ENCODE assay signal across 9 mouse cellular contexts in the genomic region with DNA sequence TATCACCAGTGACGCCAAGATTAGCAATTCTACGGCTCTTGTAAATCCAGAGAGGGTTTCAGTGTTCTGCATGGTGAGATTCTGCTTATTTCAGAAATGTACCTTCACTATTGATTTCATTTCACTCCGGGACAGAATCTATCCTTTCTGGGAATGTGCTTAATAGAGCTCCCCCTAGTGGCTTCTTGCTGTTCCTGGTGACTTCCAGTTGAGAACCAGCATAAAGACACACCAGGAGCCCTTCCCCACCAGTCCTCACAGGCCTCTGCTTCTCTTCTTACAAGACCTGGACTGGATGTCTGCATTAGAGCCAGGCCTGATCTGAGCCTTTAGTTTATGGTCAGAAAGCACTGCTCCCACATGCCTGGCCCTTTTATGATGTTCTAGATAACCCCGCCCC. TPM values are rescaled to one million over a fixed set of nuclear protein-coding genes. Genes with fewer than 3 reads are reported as not detected.
DNase-seq lines count a peak whose midpoint lies in the region; ATAC-seq and TF ChIP-seq lines count a peak whose summit lies in the region.
"Had no signal": no experiment of that assay in that cellular context is flagged by ENCODE, and none has a peak within 500 bp of the region (broad histone marks: within the 10 kb centered on the region; RNA-seq: fewer than 3 reads in every experiment).

No protein-coding gene starts in this region.

- TF ChIP-seq CTCF in heart, postnatal 0 days (IDR thresholded peaks at IDR 0.05; ENCODE audit: low read depth): peak; percentile 76

- 55% methylated on average over 4 of the region's 4 CpGs for WGBS in heart, postnatal 0 days
- 68% methylated on average over 4 of the region's 4 CpGs for WGBS in heart, embryonic 10.5 days
- 52% methylated on average over 4 of the region's 4 CpGs for WGBS in large intestine, adult 2 months

- H3K4me2 ChIP-seq in heart, postnatal 0 days (ENCODE audit: low read depth, low read length): no peak overlapping the region
- H3K4me2 ChIP-seq: embryonic facial prominence, embryonic 15.5 days had no signal

- no peak for ATAC-seq in heart, postnatal 0 days (ENCODE audit: insufficient read depth, low read depth)
- 0 out of 2 replicates have a peak, but pooled peaks have one; percentile 19 for ATAC-seq in megakaryocyte, adult 5-6 weeks (ENCODE audit: poor library complexity, severe bottlenecking)
- no peak for ATAC-seq in inflammation-experienced regulatory T-cells, adult 6 months

- H3K27ac ChIP-seq in heart, postnatal 0 days (ENCODE audit: low read depth): no peak overlapping the region
- H3K27ac ChIP-seq in heart, embryonic 10.5 days: no peak overlapping the region
- H3K27ac ChIP-seq: embryonic facial prominence, embryonic 15.5 days had no signal

- no peaks in the 10 kb centered on the region for H3K9me3 ChIP-seq in heart, postnatal 0 days (replicated peaks; ENCODE audit: control insufficient read depth, low read length)
- no peaks in the 10 kb centered on the region for H3K9me3 ChIP-seq in heart, embryonic 10.5 days
- H3K9me3 ChIP-seq: embryonic facial prominence, embryonic 15.5 days had no signal

- no peaks in the 10 kb centered on the region for H3K27me3 ChIP-seq in heart, postnatal 0 days (ENCODE audit: control insufficient read depth, insufficient read depth, low read length)
- no peaks in the 10 kb centered on the region for H3K27me3 ChIP-seq in heart, embryonic 10.5 days (ENCODE audit: insufficient read depth, poor library complexity, severe bottlenecking)
- H3K27me3 ChIP-seq: embryonic facial prominence, embryonic 15.5 days had no signal

- no peak for TF ChIP-seq EP300 in heart, postnatal 0 days (IDR thresholded peaks at IDR 0.05; ENCODE audit: low read depth)

- no peak overlapping the region for H3K4me3 ChIP-seq in heart, postnatal 0 days (ENCODE audit: low read depth, low read length)
- H3K4me3 ChIP-seq in heart, embryonic 10.5 days: no peak overlapping the region
- H3K4me3 ChIP-seq: embryonic facial prominence, embryonic 15.5 days had no signal

- H3K36me3 ChIP-seq in heart, postnatal 0 days (replicated peaks; ENCODE audit: control insufficient read depth, insufficient read depth, low read length): peaks cover 58% of the 10 kb centered on the region
- H3K36me3 ChIP-seq in heart, embryonic 10.5 days: peaks cover 69% of the 10 kb centered on the region

- DNase-seq in heart, postnatal 0 days (ENCODE audit: low spot score): peak; percentile 73
- DNase-seq in heart, embryonic 10.5 days (ENCODE audit: low spot score): no peak
- peak; percentile 49 to 57 for DNase-seq in B cell, adult 2 months
- DNase-seq in adrenal gland, postnatal 14 days: peak; percentile 57
- DNase-seq in embryo, embryonic 11 days: peak; percentile 78
- peak; percentile 42 for DNase-seq in large intestine, adult 2 months (ENCODE audit: low read depth, low spot score)

- H3K4me1 ChIP-seq in heart, postnatal 0 days (ENCODE audit: control insufficient read depth, insufficient read depth): peaks cover 12% of the 10 kb centered on the region
- H3K4me1 ChIP-seq in heart, embryonic 10.5 days: peaks cover 8% of the 10 kb centered on the region

- no peak overlapping the region for H3K9ac ChIP-seq in heart, postnatal 0 days (replicated peaks; ENCODE audit: low read depth, low read length)
- H3K9ac ChIP-seq: embryonic facial prominence, embryonic 15.5 days had no signal

RNA-seq across cellular contexts. Expression of a gene that starts 4.9 kb away (rescaled TPM):
- total RNA-seq in heart, postnatal 0 days (2014; rRNA removed; ENCODE audit: low replicate concordance): 5.8 and 5.9 TPM in 2 replicates
- 3.0 and 3.5 TPM in 2 replicates for polyA plus RNA-seq in heart, postnatal 0 days (2015; fragmentation: Nextera tagmentation; extraction: Ambion mirVana)
- 21.9 and 25.4 TPM in 2 replicates for polyA plus RNA-seq in heart, embryonic 10.5 days (2016; fragmentation: Nextera tagmentation; extraction: Ambion mirVana)
- total RNA-seq in adrenal gland, postnatal 14 days (2021): 5.9 and 10.4 TPM in 2 replicates
- 7.4 and 12.1 TPM in 2 replicates for polyA plus RNA-seq in large intestine, adult 2 months (2012; rRNA removed)
- total RNA-seq in megakaryocyte, adult 5-6 weeks (2015): 129 and 131 TPM in 2 replicates
- 40.6 and 49.7 TPM in 2 replicates for total RNA-seq in megakaryocyte, adult 5-6 weeks (2017)
- polyA plus RNA-seq in inflammation-experienced regulatory T-cells, adult 6 months (2017; shearing (Covaris generic)): 10 to 100 TPM in 1 of 3 experiments, 1 to 10 TPM in 1, under 1 TPM in 1; 0.75 to 16.1 (median 1.6) TPM

RNA-seq across cellular contexts. Expression of a gene that starts 28.7 kb away (rescaled TPM):
- 1,353 and 1,464 TPM in 2 replicates for total RNA-seq in heart, postnatal 0 days (2014; rRNA removed; ENCODE audit: low replicate concordance)
- polyA plus RNA-seq in heart, postnatal 0 days (2015; fragmentation: Nextera tagmentation; extraction: Ambion mirVana): 1,907 and 1,928 TPM in 2 replicates
- 905 and 1,263 TPM in 2 replicates for polyA plus RNA-seq in heart, embryonic 10.5 days (2016; fragmentation: Nextera tagmentation; extraction: Ambion mirVana)
- total RNA-seq in adrenal gland, postnatal 14 days (2021): 0.44 TPM in 1 of 2 replicates, not detected in the other
- not detected in 2 replicates for polyA plus RNA-seq in large intestine, adult 2 months (2012; rRNA removed)
- total RNA-seq in megakaryocyte, adult 5-6 weeks (2015): 10.7 and 12.1 TPM in 2 replicates
- total RNA-seq in megakaryocyte, adult 5-6 weeks (2017): 9.2 and 12.2 TPM in 2 replicates
- not detected for polyA plus RNA-seq in inflammation-experienced regulatory T-cells, adult 6 months (2017; shearing (Covaris generic))

RNA-seq across cellular contexts. Expression of a gene that starts 32.0 kb away (rescaled TPM):
- 54.8 and 77.9 TPM in 2 replicates for total RNA-seq in heart, postnatal 0 days (2014; rRNA removed; ENCODE audit: low replicate concordance)
- polyA plus RNA-seq in heart, postnatal 0 days (2015; fragmentation: Nextera tagmentation; extraction: Ambion mirVana): 20.4 and 22.8 TPM in 2 replicates
- 23.3 and 27.7 TPM in 2 replicates for polyA plus RNA-seq in heart, embryonic 10.5 days (2016; fragmentation: Nextera tagmentation; extraction: Ambion mirVana)
- 13.0 and 14.2 TPM in 2 replicates for total RNA-seq in adrenal gland, postnatal 14 days (2021)
- 4.4 and 5.9 TPM in 2 replicates for polyA plus RNA-seq in large intestine, adult 2 months (2012; rRNA removed)
- total RNA-seq in megakaryocyte, adult 5-6 weeks (2015): 9.8 and 10.5 TPM in 2 replicates
- total RNA-seq in megakaryocyte, adult 5-6 weeks (2017): 4.6 and 7.2 TPM in 2 replicates
- polyA plus RNA-seq in inflammation-experienced regulatory T-cells, adult 6 months (2017; shearing (Covaris generic)): 10 to 100 TPM; 27.1 to 51.3 (median 35.8) TPM

Comparison
In these comparisons a context has a peak if more than half of its experiments do, and no peak if none do; other contexts are left out.
1. RNA of a gene that starts 28.7 kb away (polyA plus RNA-seq): 1,907 to 1,928 TPM in heart, postnatal 0 days and 905 to 1,263 TPM in heart, embryonic 10.5 days; not detected in large intestine, adult 2 months and not detected in inflammation-experienced regulatory T-cells, adult 6 months; every median in the first group is over 100 times any median in the second.